Mouse (Mus musculus): ENCODE results near the gene Osbp2. TPM values are rescaled to one million over a fixed set of nuclear protein-coding genes. Genes with fewer than 3 reads are reported as not detected.

Osbp2 gene
- polyA plus RNA-seq, 1 experiment from 2014 or later, result 22.7 TPM

GRCm38 (mm10) chr11:3879836-3880235 is 16.1 kb upstream of the Osbp2 start:
- no peak overlapping the region for H3K4me3 ChIP-seq (ENCODE audit: low read depth, low read length)
- ATAC-seq (ENCODE audit: low read depth), result no peak
- H3K4me2 ChIP-seq (ENCODE audit: low read depth, low read length), result no peak overlapping the region
- no peak overlapping the region for H3K27ac ChIP-seq (ENCODE audit: low read depth, low read length)
- H3K36me3 ChIP-seq (ENCODE audit: control insufficient read depth, insufficient read depth, low read length), result no peaks in the 10 kb centered on the region
- WGBS, result 36% methylated on average over 2 of the region's 2 CpGs
- H3K9ac ChIP-seq (replicated peaks; ENCODE audit: low read depth, low read length), result no peak overlapping the region
- H3K4me1 ChIP-seq (ENCODE audit: control insufficient read depth, insufficient read depth, low read length), result no peaks in the 10 kb centered on the region
- H3K27me3 ChIP-seq (ENCODE audit: control insufficient read depth, insufficient read depth, low read length), result no peaks in the 10 kb centered on the region
- no peaks in the 10 kb centered on the region for H3K9me3 ChIP-seq (ENCODE audit: control insufficient read depth, low read length)

- ATAC-seq (ENCODE audit: low read depth), result no peak
- no peak overlapping the region for H3K27ac ChIP-seq (ENCODE audit: low read depth, low read length)
- 79% methylated on average over 7 of the region's 7 CpGs for WGBS
- H3K9ac ChIP-seq (replicated peaks; ENCODE audit: low read depth, low read length), result no peak overlapping the region
- H3K4me1 ChIP-seq (ENCODE audit: control insufficient read depth, insufficient read depth, low read length), result no peaks in the 10 kb centered on the region
- H3K36me3 ChIP-seq (ENCODE audit: control insufficient read depth, insufficient read depth, low read length), result no peaks in the 10 kb centered on the region
- no peaks in the 10 kb centered on the region for H3K9me3 ChIP-seq (ENCODE audit: control insufficient read depth, low read length)
- H3K4me2 ChIP-seq (ENCODE audit: low read depth, low read length), result no peak overlapping the region
- no peak overlapping the region for H3K4me3 ChIP-seq (ENCODE audit: low read depth, low read length)
- H3K27me3 ChIP-seq (ENCODE audit: control insufficient read depth, insufficient read depth, low read length), result no peaks in the 10 kb centered on the region
Observed at GRCm38 (mm10) chr11:3878660-3879059, 15.0 kb upstream of the Osbp2 start.

GRCm38 (mm10) chr11:3876419-3876818 is 12.7 kb upstream of the Osbp2 start:
- Histone ChIP-seq H3K4me3 (ENCODE audit: low read depth, low read length) (no peak overlapping the region), H3K4me2 (ENCODE audit: low read depth, low read length) (no peak overlapping the region), H3K27ac (ENCODE audit: low read depth, low read length) (no peak overlapping the region), H3K9ac (replicated peaks; ENCODE audit: low read depth, low read length) (no peak overlapping the region), H3K27me3 (ENCODE audit: control insufficient read depth, insufficient read depth, low read length) (no peaks in the 10 kb centered on the region), H3K4me1 (ENCODE audit: control insufficient read depth, insufficient read depth, low read length) (no peaks in the 10 kb centered on the region), H3K9me3 (ENCODE audit: control insufficient read depth, low read length) (no peaks in the 10 kb centered on the region), H3K36me3 (ENCODE audit: control insufficient read depth, insufficient read depth, low read length) (no peaks in the 10 kb centered on the region)
- no peak for ATAC-seq (ENCODE audit: low read depth)
- 73% methylated on average over 6 of the region's 6 CpGs for WGBS

GRCm38 (mm10) chr11:3864343-3864742 is 640 bp upstream of the Osbp2 start:
- Histone ChIP-seq H3K9me3 (ENCODE audit: control insufficient read depth, low read length) (no peaks in the 10 kb centered on the region), H3K9ac (replicated peaks; ENCODE audit: low read depth, low read length) (peak overlapping the region; percentile 54; the same call in 1 of the 2 replicates), H3K27ac (ENCODE audit: low read depth, low read length) (no peak overlapping the region), H3K4me3 (ENCODE audit: low read depth, low read length) (peak overlapping the region; percentile 43), H3K36me3 (ENCODE audit: control insufficient read depth, insufficient read depth, low read length) (no peaks in the 10 kb centered on the region), H3K4me1 (ENCODE audit: control insufficient read depth, insufficient read depth, low read length) (no peaks in the 10 kb centered on the region), H3K4me2 (ENCODE audit: low read depth, low read length) (peak overlapping the region; percentile 64), H3K27me3 (ENCODE audit: control insufficient read depth, insufficient read depth, low read length) (no peaks in the 10 kb centered on the region)
- ATAC-seq (ENCODE audit: low read depth), result peak; percentile 36; the same call in 1 of the 2 replicates
- WGBS, result 24% methylated on average over 6 of the region's 6 CpGs

GRCm38 (mm10) chr11:3862661-3863453 is 846 bp downstream of the Osbp2 start:
- Histone ChIP-seq H3K4me2 (ENCODE audit: low read depth, low read length) (peak overlapping the region; percentile 64), H3K27ac (ENCODE audit: low read depth, low read length) (no peak overlapping the region), H3K4me3 (ENCODE audit: low read depth, low read length) (peak overlapping the region; percentile 43), H3K9me3 (ENCODE audit: control insufficient read depth, low read length) (no peaks in the 10 kb centered on the region), H3K36me3 (ENCODE audit: control insufficient read depth, insufficient read depth, low read length) (no peaks in the 10 kb centered on the region), H3K27me3 (ENCODE audit: control insufficient read depth, insufficient read depth, low read length) (no peaks in the 10 kb centered on the region), H3K9ac (replicated peaks; ENCODE audit: low read depth, low read length) (peak overlapping the region; percentile 54; the same call in 1 of the 2 replicates), H3K4me1 (ENCODE audit: control insufficient read depth, insufficient read depth, low read length) (no peaks in the 10 kb centered on the region)
- WGBS, result 74% methylated on average over 19 of the region's 19 CpGs
- ATAC-seq (ENCODE audit: low read depth), result peak; percentile 2; the same call in 1 of the 2 replicates

GRCm38 (mm10) chr11:3860361-3860760 is 3.3 kb downstream of the Osbp2 start:
- Histone ChIP-seq H3K4me3 (ENCODE audit: low read depth, low read length) (no peak overlapping the region), H3K9me3 (ENCODE audit: control insufficient read depth, low read length) (no peaks in the 10 kb centered on the region), H3K27me3 (ENCODE audit: control insufficient read depth, insufficient read depth, low read length) (no peaks in the 10 kb centered on the region), H3K27ac (ENCODE audit: low read depth, low read length) (no peak overlapping the region), H3K9ac (replicated peaks; ENCODE audit: low read depth, low read length) (no peak overlapping the region), H3K36me3 (ENCODE audit: control insufficient read depth, insufficient read depth, low read length) (no peaks in the 10 kb centered on the region), H3K4me1 (ENCODE audit: control insufficient read depth, insufficient read depth, low read length) (no peaks in the 10 kb centered on the region), H3K4me2 (ENCODE audit: low read depth, low read length) (no peak overlapping the region)
- ATAC-seq (ENCODE audit: low read depth), result no peak
- WGBS, result 82% methylated on average over 4 of the region's 4 CpGs

GRCm38 (mm10) chr11:3859778-3860177 is 3.9 kb downstream of the Osbp2 start:
- no peak overlapping the region for H3K4me2 ChIP-seq (ENCODE audit: low read depth, low read length)
- H3K27me3 ChIP-seq (ENCODE audit: control insufficient read depth, insufficient read depth, low read length), result no peaks in the 10 kb centered on the region
- no peak overlapping the region for H3K27ac ChIP-seq (ENCODE audit: low read depth, low read length)
- no peaks in the 10 kb centered on the region for H3K36me3 ChIP-seq (ENCODE audit: control insufficient read depth, insufficient read depth, low read length)
- no peak overlapping the region for H3K4me3 ChIP-seq (ENCODE audit: low read depth, low read length)
- no peaks in the 10 kb centered on the region for H3K4me1 ChIP-seq (ENCODE audit: control insufficient read depth, insufficient read depth, low read length)
- no peaks in the 10 kb centered on the region for H3K9me3 ChIP-seq (ENCODE audit: control insufficient read depth, low read length)
- H3K9ac ChIP-seq (replicated peaks; ENCODE audit: low read depth, low read length), result no peak overlapping the region
- ATAC-seq (ENCODE audit: low read depth), result no peak
- 90% methylated on average over 4 of the region's 4 CpGs for WGBS

GRCm38 (mm10) chr11:3857902-3858301 is 5.8 kb downstream of the Osbp2 start:
- no peak for ATAC-seq (ENCODE audit: low read depth)
- 77% methylated on average over 5 of the region's 5 CpGs for WGBS
- Histone ChIP-seq H3K4me3 (ENCODE audit: low read depth, low read length) (no peak overlapping the region), H3K27ac (ENCODE audit: low read depth, low read length) (no peak overlapping the region), H3K9ac (replicated peaks; ENCODE audit: low read depth, low read length) (no peak overlapping the region), H3K9me3 (ENCODE audit: control insufficient read depth, low read length) (no peaks in the 10 kb centered on the region), H3K4me2 (ENCODE audit: low read depth, low read length) (no peak overlapping the region), H3K36me3 (ENCODE audit: control insufficient read depth, insufficient read depth, low read length) (no peaks in the 10 kb centered on the region), H3K27me3 (ENCODE audit: control insufficient read depth, insufficient read depth, low read length) (no peaks in the 10 kb centered on the region), H3K4me1 (ENCODE audit: control insufficient read depth, insufficient read depth, low read length) (0 out of 2 replicates have a peak, but pooled peaks cover 4% of the 10 kb centered on the region)

- Histone ChIP-seq H3K9me3 (ENCODE audit: control insufficient read depth, low read length) (no peaks in the 10 kb centered on the region), H3K4me2 (ENCODE audit: low read depth, low read length) (no peak overlapping the region), H3K4me1 (ENCODE audit: control insufficient read depth, insufficient read depth, low read length) (0 out of 2 replicates have a peak, but pooled peaks cover 4% of the 10 kb centered on the region), H3K27ac (ENCODE audit: low read depth, low read length) (no peak overlapping the region), H3K36me3 (ENCODE audit: control insufficient read depth, insufficient read depth, low read length) (no peaks in the 10 kb centered on the region), H3K4me3 (ENCODE audit: low read depth, low read length) (no peak overlapping the region), H3K27me3 (ENCODE audit: control insufficient read depth, insufficient read depth, low read length) (no peaks in the 10 kb centered on the region), H3K9ac (replicated peaks; ENCODE audit: low read depth, low read length) (no peak overlapping the region)
- no peak for ATAC-seq (ENCODE audit: low read depth)
- WGBS, result 96% methylated on average over 5 of the region's 5 CpGs
Observed at GRCm38 (mm10) chr11:3855846-3856245, 7.9 kb downstream of the Osbp2 start.
